Mouse (Mus musculus) embryonic fibroblast, embryonic 13.5 days (primary cell): ENCODE data around the gene Rhof.

ENCODE experiments used
- CTCF ChIP-seq: IDR thresholded peaks from 2 replicates; pipeline ENCODE4 v1.5.1; 2011; ENCODE audit warnings: mild to moderate bottlenecking, control low read depth, low read length, moderate library complexity, borderline replicate concordance; ENCODE audit not compliant: insufficient read depth
- POLR2A ChIP-seq: IDR thresholded peaks from 2 replicates; pipeline ENCODE4 v1.6.1; 2011; ENCODE audit warnings: low read depth, mild to moderate bottlenecking, control low read depth, low read length, moderate library complexity

- TF ChIP-seq CTCF: no peak
- TF ChIP-seq POLR2A: no peak
Measured at GRCm38 (mm10) chr5:123178792-123179191, 46.3 kb upstream of the Rhof start.
